Mouse (Mus musculus) retina, postnatal 7 days (tissue): ENCODE data around the gene Ing4.
A peak's percentile ranks its signal among the peaks of the same experiment; 100 is the strongest.
"Not testable (repeated sequence)": the region's sequence is repeated elsewhere in the genome, so short reads cannot be mapped to it uniquely, and the experiment has no call there.

Source experiments
- DNase-seq: peaks from one replicate; pipeline ENCODE4 v3.0.0-alpha.2; 2012; ENCODE audit warnings: low read depth, low spot score

Gene Ing4

GRCm38 (mm10) chr6:125039533-125040153 lies at the start of gene Ing4:
Gene Ing4, plus strand, starts transcription at chr6:125039760.
- peak; percentile 95 for DNase-seq

- no peak for DNase-seq
Observed at GRCm38 (mm10) chr6:124992241-124992640, 47.3 kb upstream of the Ing4 start.

- no peak for DNase-seq
Observed at GRCm38 (mm10) chr6:124993365-124993764, 46.2 kb upstream of the Ing4 start.

GRCm38 (mm10) chr6:124993876-124994275 lies 45.7 kb upstream of the Ing4 start:
- no peak for DNase-seq

- no peak for DNase-seq
Observed at GRCm38 (mm10) chr6:124995246-124995645, 44.3 kb upstream of the Ing4 start.

- DNase-seq, result no peak
Observed at GRCm38 (mm10) chr6:124995831-124996403, 43.6 kb upstream of the Ing4 start.

GRCm38 (mm10) chr6:124996551-124997501 lies 42.7 kb upstream of the Ing4 start, which contains the start of gene Pianp:
Gene Pianp, plus strand, starts transcription at chr6:124996694.
- peak; percentile 58 for DNase-seq

- DNase-seq, result no peak
Observed at GRCm38 (mm10) chr6:124998066-124998465, 41.5 kb upstream of the Ing4 start.

- no peak for DNase-seq
Observed at GRCm38 (mm10) chr6:124999091-124999490, 40.5 kb upstream of the Ing4 start.

- no peak for DNase-seq
Observed at GRCm38 (mm10) chr6:124999546-124999945, 40.0 kb upstream of the Ing4 start.

- DNase-seq, result no peak
Observed at GRCm38 (mm10) chr6:125003706-125004105, 35.9 kb upstream of the Ing4 start.

- no peak for DNase-seq
Observed at GRCm38 (mm10) chr6:125005086-125005485, 34.5 kb upstream of the Ing4 start.

GRCm38 (mm10) chr6:125008060-125008459 lies 31.5 kb upstream of the Ing4 start:
- no peak for DNase-seq

GRCm38 (mm10) chr6:125008586-125009128 lies 30.9 kb upstream of the Ing4 start:
- DNase-seq, result peak; percentile 97

- no peak for DNase-seq
Observed at GRCm38 (mm10) chr6:125009129-125009180, 30.6 kb upstream of the Ing4 start, which contains the start of gene Zfp384. Gene Zfp384, plus strand, starts transcription at chr6:125009145.

GRCm38 (mm10) chr6:125009181-125010073 lies 30.1 kb upstream of the Ing4 start:
- peak; percentile 79 for DNase-seq

- no peak for DNase-seq
Observed at GRCm38 (mm10) chr6:125017682-125018081, 21.9 kb upstream of the Ing4 start.

GRCm38 (mm10) chr6:125030532-125030931 lies 9.0 kb upstream of the Ing4 start:
- not testable (repeated sequence) for DNase-seq

- DNase-seq, result no peak
Observed at GRCm38 (mm10) chr6:125031604-125032003, 8.0 kb upstream of the Ing4 start.

- no peak for DNase-seq
Observed at GRCm38 (mm10) chr6:125038666-125039065, 894 bp upstream of the Ing4 start.

GRCm38 (mm10) chr6:125039131-125039530 lies 429 bp upstream of the Ing4 start:
- no peak for DNase-seq

GRCm38 (mm10) chr6:125040221-125040620 lies 661 bp downstream of the Ing4 start:
- DNase-seq, result no peak
